21 mouse cellular contexts compared by ENCODE assay signal in genomic region chr15:81304006-81304405, GRCm38 (mm10). TPM values are rescaled to one million over a fixed set of nuclear protein-coding genes. Genes with fewer than 3 reads are reported as not detected.
A peak's percentile ranks its signal among the peaks of the same experiment; 100 is the strongest.
DNase-seq lines count a peak whose midpoint lies in the region; ATAC-seq and TF ChIP-seq lines count a peak whose summit lies in the region.
"Had no signal": no experiment of that assay in that cellular context is flagged by ENCODE, and none has a peak within 500 bp of the region (broad histone marks: within the 10 kb centered on the region; RNA-seq: fewer than 3 reads in every experiment).

No protein-coding gene starts in this region.

- H3K4me3 ChIP-seq in layer of hippocampus, adult 2 months: no peak overlapping the region
- H3K4me3 ChIP-seq: embryonic facial prominence, embryonic 15.5 days; erythroblast, embryonic 14.5 days; forebrain, embryonic 10.5 days; gastrocnemius, adult 2 months; heart, embryonic 12.5 days; hindbrain, embryonic 10.5 days had no signal

- ATAC-seq in megakaryocyte-erythroid progenitor cell, adult 5-6 weeks (replicated peaks; ENCODE audit: low FRiP score, low TSS enrichment, poor library complexity, severe bottlenecking): no peak
- ATAC-seq: forebrain, embryonic 14.5 days had no signal

- H3K27ac ChIP-seq in layer of hippocampus, adult 2 months: peak overlapping the region; percentile 51; the same call in 1 of the 2 replicates
- H3K27ac ChIP-seq: forebrain, embryonic 10.5 days; gastrocnemius, adult 2 months; hindbrain, embryonic 10.5 days; hindbrain, embryonic 14.5 days had no signal

- TF ChIP-seq CTCF in layer of hippocampus, adult 2 months (conservative IDR thresholded peaks at IDR 0.05): no peak

- no peak for DNase-seq in layer of hippocampus, adult 2 months (ENCODE audit: low spot score in 2 of 2)
- no peak for DNase-seq in layer of hippocampus, adult 11-12 months (ENCODE audit: low spot score)
- DNase-seq in thymus, postnatal 25 days: peak; percentile 3
- DNase-seq in thymus, adult 18-20 months: no peak
- peak; percentile 65 for DNase-seq in induced T-regulatory cell, adult 2 months (ENCODE audit: low read depth)
- DNase-seq: adrenal gland, adult 8-10 months; adrenal gland, postnatal 36 days; B cell, adult 2 months; cerebellum, adult 2 months; cerebellum, postnatal 10 days; embryo, embryonic 11 days; gastrocnemius, adult 2 months; gastrocnemius, postnatal 25 days had no signal

RNA-seq across cellular contexts. Expression of gene Slc25a17, which starts 56.6 kb away (rescaled TPM):
- total RNA-seq in layer of hippocampus, adult 2 months (2021): 10 to 100 TPM; 41.5 to 47.6 TPM
- 54.3 and 76.2 TPM in 2 replicates for total RNA-seq in megakaryocyte-erythroid progenitor cell, adult 5-6 weeks (2014; fragmentation: Nextera tagmentation)
- 89.4 and 90.9 TPM in 2 replicates for total RNA-seq in megakaryocyte-erythroid progenitor cell, adult 5-6 weeks (2017)

Comparison
In these comparisons a context has a peak if more than half of its experiments do, and no peak if none do; other contexts are left out.
1. DNase-seq: peak in thymus, postnatal 25 days (single experiment) and induced T-regulatory cell, adult 2 months (single experiment); none in layer of hippocampus, adult 2 months (0 of 2), layer of hippocampus, adult 11-12 months (single experiment) and thymus, adult 18-20 months (0 of 2).